Comparison of ENCODE assay signal across 29 mouse cellular contexts in the genomic region with DNA sequence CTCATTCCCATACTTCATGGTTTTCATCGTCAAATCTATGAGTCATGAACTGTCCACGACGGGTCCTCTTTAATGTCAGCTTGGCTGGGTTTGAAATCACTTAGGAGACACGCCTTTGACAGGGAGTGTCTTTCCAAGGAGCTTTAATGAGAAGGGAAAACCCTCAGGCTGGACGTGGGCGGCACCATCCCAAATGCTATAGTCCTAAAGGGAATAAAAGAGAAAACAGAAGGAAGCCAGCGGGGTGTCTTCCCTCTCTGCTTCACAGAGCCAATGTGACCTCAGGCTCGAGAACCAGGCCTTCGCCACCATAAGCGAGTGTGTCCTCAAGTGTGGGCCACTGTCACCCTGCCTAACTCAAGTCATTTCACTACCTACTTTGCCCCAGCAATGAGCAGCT.
A peak's percentile ranks its signal among the peaks of the same experiment; 100 is the strongest.
DNase-seq lines count a peak whose midpoint lies in the region; ATAC-seq and TF ChIP-seq lines count a peak whose summit lies in the region.
"Had no signal": no experiment of that assay in that cellular context is flagged by ENCODE, and none has a peak within 500 bp of the region (broad histone marks: within the 10 kb centered on the region; RNA-seq: fewer than 3 reads in every experiment).

No protein-coding gene starts in this region.

- no peak for TF ChIP-seq POLR2A in myocyte (IDR thresholded peaks at IDR 0.05; ENCODE audit: insufficient read length, low read depth)

- H3K4me1 ChIP-seq in midbrain, embryonic 10.5 days = no peaks in the 10 kb centered on the region
- H3K4me1 ChIP-seq: embryonic facial prominence, embryonic 13.5 days; embryonic facial prominence, embryonic 15.5 days; forebrain, embryonic 13.5 days; forebrain, embryonic 15.5 days had no signal

- 88% methylated on average over 10 of the region's 10 CpGs for whole genome bisulfite sequencing in midbrain, embryonic 10.5 days

- no peak overlapping the region for H3K4me3 ChIP-seq in myocyte
- H3K4me3 ChIP-seq in midbrain, embryonic 10.5 days = no peak overlapping the region
- H3K4me3 ChIP-seq: embryonic facial prominence, embryonic 13.5 days; embryonic facial prominence, embryonic 15.5 days; erythroblast, embryonic 14.5 days; forebrain, embryonic 13.5 days; forebrain, embryonic 15.5 days had no signal

- DNase-seq in cerebellum, adult 18-20 months = no peak
- DNase-seq in ES-CJ7 (ENCODE audit: low read depth, low spot score) = peak; percentile 55
- peak; percentile 65 for DNase-seq in R1 (ENCODE audit: low read depth, low spot score)
- no peak for DNase-seq in midbrain, embryonic 10.5 days (ENCODE audit: low spot score)
- no peak for DNase-seq in layer of hippocampus, adult 18-20 months (ENCODE audit: low spot score in 2 of 2)
- DNase-seq in cerebellum, postnatal 14 days = no peak
- DNase-seq: adrenal gland, adult 8-10 months; adrenal gland, postnatal 14 days; adrenal gland, postnatal 36 days; B cell, adult 2 months; cerebellum, adult 11 months; cerebellum, adult 2 months; cerebellum, adult 9-10 months; cerebellum, postnatal 10 days; cerebellum, postnatal 36 days; embryo, embryonic 11 days; forebrain, postnatal 0 days had no signal

- H3K36me3 ChIP-seq in myocyte (ENCODE audit: control insufficient read depth, insufficient read depth) = no peaks in the 10 kb centered on the region
- H3K36me3 ChIP-seq in midbrain, embryonic 10.5 days = no peaks in the 10 kb centered on the region
- H3K36me3 ChIP-seq: embryonic facial prominence, embryonic 13.5 days; embryonic facial prominence, embryonic 15.5 days; forebrain, embryonic 15.5 days; G1E had no signal

- no peaks in the 10 kb centered on the region for H3K9me3 ChIP-seq in midbrain, embryonic 10.5 days (replicated peaks)
- H3K9me3 ChIP-seq: embryonic facial prominence, embryonic 13.5 days; embryonic facial prominence, embryonic 15.5 days; forebrain, embryonic 13.5 days; forebrain, embryonic 15.5 days had no signal

- no peaks in the 10 kb centered on the region for H3K27me3 ChIP-seq in myocyte (ENCODE audit: control insufficient read depth, insufficient read depth, insufficient read length)
- H3K27me3 ChIP-seq in midbrain, embryonic 10.5 days (ENCODE audit: low read depth, poor library complexity, severe bottlenecking) = no peaks in the 10 kb centered on the region
- H3K27me3 ChIP-seq: CH12.LX; embryonic facial prominence, embryonic 13.5 days; embryonic facial prominence, embryonic 15.5 days; forebrain, embryonic 13.5 days; forebrain, embryonic 15.5 days had no signal

- H3K4me2 ChIP-seq in myocyte (ENCODE audit: low read depth) = peak overlapping the region; percentile 51
- H3K4me2 ChIP-seq: embryonic facial prominence, embryonic 13.5 days; embryonic facial prominence, embryonic 15.5 days; forebrain, embryonic 13.5 days; forebrain, embryonic 15.5 days had no signal

- peak; percentile 20; the same call in 1 of the 2 replicates for ATAC-seq in cerebellum, adult (ENCODE audit: insufficient number of reproducible peaks, low FRiP score, low TSS enrichment)
- ATAC-seq: activated CD4-positive, CD25-positive, alpha-beta regulatory T cell, adult 4 months; CD4-positive, CD25-positive, alpha-beta regulatory T cell, adult 4 months; forebrain, embryonic 13.5 days; forebrain, embryonic 15.5 days; forebrain, postnatal 0 days; Patski had no signal

- H3K27ac ChIP-seq in midbrain, embryonic 10.5 days (replicated peaks) = no peak overlapping the region
- H3K27ac ChIP-seq: embryonic facial prominence, embryonic 13.5 days; embryonic facial prominence, embryonic 15.5 days; forebrain, embryonic 13.5 days; forebrain, embryonic 15.5 days had no signal

- H3ac ChIP-seq in myocyte (ENCODE audit: control insufficient read depth, insufficient read length) = no peak overlapping the region

- H3K79me2 ChIP-seq in myocyte (ENCODE audit: control insufficient read depth, insufficient read depth) = no peaks in the 10 kb centered on the region

TF ChIP-seq in myocyte, 11 proteins besides CTCF, POLR2A, EP300 and RAD21:
- TF ChIP-seq CEBPB (IDR thresholded peaks at IDR 0.05; ENCODE audit: insufficient read depth, poor library complexity, severe bottlenecking) (no peak), MYOG (IDR thresholded peaks at IDR 0.05; ENCODE audit: control insufficient read depth in 1 of 3, insufficient read depth in 1 of 3, insufficient read length in 2 of 3, low read depth in 2 of 3) (no peak), MYOD1 (IDR thresholded peaks at IDR 0.05; ENCODE audit: control insufficient read depth in 1 of 3, insufficient read length in 2 of 3, low read depth in 2 of 3) (no peak), MAX (IDR thresholded peaks at IDR 0.05; ENCODE audit: low read depth) (no peak), REST (IDR thresholded peaks at IDR 0.05; ENCODE audit: insufficient read depth, insufficient read length) (no peak), TCF12 (IDR thresholded peaks at IDR 0.05; ENCODE audit: insufficient read depth, poor library complexity, severe bottlenecking) (no peak), USF1 (IDR thresholded peaks at IDR 0.05; ENCODE audit: low read depth) (no peak), TCF3 (IDR thresholded peaks at IDR 0.05; ENCODE audit: insufficient read length, low read depth) (no peak), E2F4 (IDR thresholded peaks at IDR 0.05; ENCODE audit: insufficient read depth) (no peak), SRF (IDR thresholded peaks at IDR 0.05; ENCODE audit: control insufficient read depth, insufficient read length, low read depth) (no peak), POLR2AphosphoS2 (IDR thresholded peaks at IDR 0.05; ENCODE audit: insufficient read length, low read depth) (no peak)

Comparison
In these comparisons a context has a peak if more than half of its experiments do, and no peak if none do; other contexts are left out.
1. DNase-seq: peak in ES-CJ7 (single experiment) and R1 (single experiment); none in cerebellum, adult 18-20 months (0 of 2), midbrain, embryonic 10.5 days (single experiment), layer of hippocampus, adult 18-20 months (0 of 2) and cerebellum, postnatal 14 days (0 of 2).